In genomic region chr14:24068693-24069092, GRCm38 (mm10) we compare ENCODE assay signal across 10 mouse cellular contexts. TPM values are rescaled to one million over a fixed set of nuclear protein-coding genes. Genes with fewer than 3 reads are reported as not detected.
DNase-seq lines count a peak whose midpoint lies in the region; ATAC-seq and TF ChIP-seq lines count a peak whose summit lies in the region.
"Had no signal": no experiment of that assay in that cellular context is flagged by ENCODE, and none has a peak within 500 bp of the region (broad histone marks: within the 10 kb centered on the region; RNA-seq: fewer than 3 reads in every experiment).

No protein-coding gene starts in this region.

- TF ChIP-seq EP300 in ES-Bruce4 (IDR thresholded peaks at IDR 0.05; ENCODE audit: insufficient read depth, low read depth, low read length) = no peak

- 57% methylated on average over 4 of the region's 4 CpGs for WGBS in cerebellum, adult 2 months
- 61% methylated on average over 4 of the region's 4 CpGs for WGBS in embryonic facial prominence, embryonic 10.5 days

- H3K4me3 ChIP-seq in cerebellum, adult 2 months (replicated peaks; ENCODE audit: insufficient read depth, low read depth, low read length) = no peak overlapping the region
- H3K4me3 ChIP-seq in layer of hippocampus, adult 2 months = no peak overlapping the region
- H3K4me3 ChIP-seq in ES-Bruce4 (ENCODE audit: low read depth, low read length) = no peak overlapping the region
- H3K4me3 ChIP-seq in embryonic facial prominence, embryonic 10.5 days = no peak overlapping the region

- no peak overlapping the region for H3K9ac ChIP-seq in ES-Bruce4 (ENCODE audit: low read depth, poor library complexity, severe bottlenecking)

- H3K4me1 ChIP-seq in cerebellum, adult 2 months (ENCODE audit: control insufficient read depth, insufficient read depth, low read length) = no peaks in the 10 kb centered on the region
- no peaks in the 10 kb centered on the region for H3K4me1 ChIP-seq in ES-Bruce4 (ENCODE audit: control insufficient read depth, insufficient read depth, low read length)
- no peaks in the 10 kb centered on the region for H3K4me1 ChIP-seq in embryonic facial prominence, embryonic 10.5 days

- DNase-seq in cerebellum, adult 2 months = peak; percentile 14 to 15
- no peak for DNase-seq in layer of hippocampus, adult 2 months (ENCODE audit: low spot score in 2 of 2)
- DNase-seq in layer of hippocampus, adult 9-10 months (ENCODE audit: low spot score) = no peak
- DNase-seq in embryonic facial prominence, embryonic 10.5 days (ENCODE audit: low spot score) = peak; percentile 20
- no peak for DNase-seq in right cerebral cortex, postnatal 14 days

- H3K27me3 ChIP-seq in cerebellum, adult 2 months (ENCODE audit: control insufficient read depth, insufficient read depth, low read length) = no peaks in the 10 kb centered on the region
- H3K27me3 ChIP-seq in ES-Bruce4 (ENCODE audit: control insufficient read depth, insufficient read depth, low read length, poor library complexity, severe bottlenecking) = no peaks in the 10 kb centered on the region
- no peaks in the 10 kb centered on the region for H3K27me3 ChIP-seq in embryonic facial prominence, embryonic 10.5 days (replicated peaks; ENCODE audit: low read depth, poor library complexity, severe bottlenecking)

- TF ChIP-seq CTCF in cerebellum, adult 2 months (IDR thresholded peaks at IDR 0.05; ENCODE audit: borderline replicate concordance, insufficient read depth, low read depth, low read length) = peak; percentile 21; the same call in 1 of the 2 replicates
- peak; percentile 80 for TF ChIP-seq CTCF in layer of hippocampus, adult 2 months (conservative IDR thresholded peaks at IDR 0.05)
- TF ChIP-seq CTCF in ES-Bruce4 (IDR thresholded peaks at IDR 0.05; ENCODE audit: low read depth, low read length) = peak; percentile 34

- no peak for TF ChIP-seq POLR2A in cerebellum, adult 2 months (IDR thresholded peaks at IDR 0.05; ENCODE audit: borderline replicate concordance, insufficient read depth, low read length)
- no peak for TF ChIP-seq POLR2A in ES-Bruce4 (IDR thresholded peaks at IDR 0.05; ENCODE audit: insufficient read depth, low read length)

- no peak overlapping the region for H3K27ac ChIP-seq in cerebellum, adult 2 months (ENCODE audit: insufficient read depth, low read length)
- H3K27ac ChIP-seq in layer of hippocampus, adult 2 months = no peak overlapping the region
- H3K27ac ChIP-seq in ES-Bruce4 (ENCODE audit: insufficient read depth, low read length) = no peak overlapping the region
- H3K27ac ChIP-seq in embryonic facial prominence, embryonic 10.5 days (replicated peaks) = no peak overlapping the region

- H3K36me3 ChIP-seq in ES-Bruce4 (ENCODE audit: control insufficient read depth, insufficient read depth, low read length, poor library complexity, severe bottlenecking) = no peaks in the 10 kb centered on the region
- no peaks in the 10 kb centered on the region for H3K36me3 ChIP-seq in embryonic facial prominence, embryonic 10.5 days (replicated peaks)

- no peaks in the 10 kb centered on the region for H3K9me3 ChIP-seq in ES-Bruce4 (replicated peaks; ENCODE audit: control insufficient read depth, insufficient read depth, low read length, poor library complexity, severe bottlenecking)
- H3K9me3 ChIP-seq in embryonic facial prominence, embryonic 10.5 days = no peaks in the 10 kb centered on the region

- ATAC-seq in cerebellum, adult (ENCODE audit: insufficient number of reproducible peaks, low FRiP score, low TSS enrichment) = no peak
- no peak for ATAC-seq in activated CD4-positive, CD25-positive, alpha-beta regulatory T cell, adult 4 months

RNA-seq across cellular contexts. Expression of gene Kcnma1, which starts 54.4 kb away (rescaled TPM):
- polyA plus RNA-seq in cerebellum, adult 2 months (2012; rRNA removed) = 40.4 and 45.6 TPM in 2 replicates
- total RNA-seq in layer of hippocampus, adult 2 months (2021) = 100 to 1,000 TPM; 141 to 145 TPM
- 0.78 and 1.8 TPM in 2 replicates for polyA plus RNA-seq in ES-Bruce4 (2011; ENCODE audit: insufficient read depth, insufficient read length, low read depth, missing spikeins)
- 0.50 and 0.70 TPM in 2 replicates for polyA plus RNA-seq in embryonic facial prominence, embryonic 10.5 days (2016; fragmentation: Nextera tagmentation; extraction: Ambion mirVana)
- polyA plus RNA-seq in activated CD4-positive, CD25-positive, alpha-beta regulatory T cell, adult 4 months (2017; shearing (Covaris generic)) = not detected
- total RNA-seq: common myeloid progenitor, adult 5-6 weeks; neutrophil, adult 5-6 weeks had no signal

Comparison
In these comparisons a context has a peak if more than half of its experiments do, and no peak if none do; other contexts are left out.
1. DNase-seq: peak in cerebellum, adult 2 months (2 of 2) and embryonic facial prominence, embryonic 10.5 days (single experiment); none in layer of hippocampus, adult 2 months (0 of 2), layer of hippocampus, adult 9-10 months (single experiment) and right cerebral cortex, postnatal 14 days (single experiment).
2. CTCF ChIP-seq: peak in every context shown above with its lines; median percentile 80 in layer of hippocampus, adult 2 months; 34 in ES-Bruce4; 21 in cerebellum, adult 2 months.
3. RNA of gene Kcnma1, which starts 54.4 kb away (polyA plus RNA-seq): 40.4 to 45.6 TPM in cerebellum, adult 2 months; 0.78 to 1.8 TPM in ES-Bruce4, 0.50 to 0.70 TPM in embryonic facial prominence, embryonic 10.5 days and not detected in activated CD4-positive, CD25-positive, alpha-beta regulatory T cell, adult 4 months; every median in the first group is over 10 times any median in the second.